9 mouse cellular contexts compared by ENCODE assay signal in the genomic region with DNA sequence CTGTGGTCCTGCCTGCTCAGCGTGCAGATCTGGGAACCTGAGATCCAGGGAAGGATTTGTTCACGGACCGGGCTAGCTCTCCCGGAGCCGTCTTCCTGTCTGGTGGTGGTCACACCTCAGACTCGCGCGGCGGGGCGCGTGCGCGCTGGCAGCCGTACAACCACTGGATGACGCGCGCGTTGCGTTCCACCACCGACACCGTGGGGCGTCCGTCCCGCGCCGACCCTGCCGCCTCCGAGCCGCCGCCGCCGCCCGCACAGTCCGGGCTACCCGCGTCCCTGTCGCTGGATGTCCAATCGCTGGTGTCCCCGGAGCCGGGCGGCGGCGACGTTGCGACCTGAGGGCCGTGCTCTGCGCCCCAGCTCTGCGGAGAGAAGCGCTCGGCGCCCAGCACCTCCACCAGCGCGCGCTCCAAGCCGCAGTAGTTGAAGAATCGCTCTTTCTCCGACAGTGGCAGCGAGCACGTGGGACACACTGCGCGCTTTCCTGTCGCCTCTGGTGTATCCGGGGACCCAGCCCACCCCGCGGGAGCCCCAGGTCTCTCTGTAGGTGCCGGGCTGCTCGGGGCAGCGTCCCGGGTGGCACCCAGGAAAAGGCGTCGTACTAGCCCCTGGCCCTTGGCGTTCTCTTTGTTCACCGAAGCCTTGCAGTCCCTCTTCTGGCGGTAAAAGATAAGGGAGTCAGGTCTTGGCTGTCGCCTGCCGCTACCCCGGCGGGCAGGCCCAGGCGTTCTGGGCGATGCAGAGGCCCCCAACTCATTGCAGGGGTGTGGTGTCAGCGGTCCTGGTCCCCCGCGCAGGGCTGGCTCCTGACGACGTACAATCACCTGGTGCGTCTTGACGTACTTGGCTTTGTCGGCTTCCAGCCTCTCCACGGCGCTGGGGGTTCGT. TPM values are rescaled to one million over a fixed set of nuclear protein-coding genes. Genes with fewer than 3 reads are reported as not detected.
A peak's percentile ranks its signal among the peaks of the same experiment; 100 is the strongest.
DNase-seq lines count a peak whose midpoint lies in the region; ATAC-seq and TF ChIP-seq lines count a peak whose summit lies in the region.
"Had no signal": no experiment of that assay in that cellular context is flagged by ENCODE, and none has a peak within 500 bp of the region (broad histone marks: within the 10 kb centered on the region; RNA-seq: fewer than 3 reads in every experiment).

No protein-coding gene starts in this region.

- under 1% methylated on average over 91 of the region's 91 CpGs for WGBS in forebrain, embryonic 12.5 days
- WGBS in hindbrain, embryonic 16.5 days: 1% methylated on average over 78 of the region's 91 CpGs
- WGBS in liver, embryonic 12.5 days (ENCODE audit: insufficient replicate concordance): under 1% methylated on average over 91 of the region's 91 CpGs
- under 1% methylated on average over 76 of the region's 91 CpGs for WGBS in neural tube, embryonic 15.5 days

- peaks cover 100% of the 10 kb centered on the region for H3K27me3 ChIP-seq in forebrain, embryonic 12.5 days
- H3K27me3 ChIP-seq in hindbrain, embryonic 16.5 days (replicated peaks; ENCODE audit: control insufficient read depth, insufficient read depth, low read length): peaks cover 28% of the 10 kb centered on the region
- peaks cover 100% of the 10 kb centered on the region for H3K27me3 ChIP-seq in liver, embryonic 12.5 days (replicated peaks)
- H3K27me3 ChIP-seq in neural tube, embryonic 15.5 days (replicated peaks): peaks cover 73% of the 10 kb centered on the region

- H3K4me1 ChIP-seq in ES-E14 (ENCODE audit: control insufficient read depth in 2 of 2, insufficient read depth in 2 of 2, low read length in 2 of 2, poor library complexity in 1 of 2): peaks cover 11 to 36% of the 10 kb centered on the region in 2 experiments
- H3K4me1 ChIP-seq in forebrain, embryonic 12.5 days: peaks cover 66% of the 10 kb centered on the region
- H3K4me1 ChIP-seq in hindbrain, embryonic 16.5 days (ENCODE audit: control insufficient read depth, insufficient read depth, low read depth, low read length): peaks cover 30% of the 10 kb centered on the region
- H3K4me1 ChIP-seq in liver, embryonic 12.5 days: peaks cover 60% of the 10 kb centered on the region
- peaks cover 66% of the 10 kb centered on the region for H3K4me1 ChIP-seq in neural tube, embryonic 15.5 days

- H3K9ac ChIP-seq in ES-E14 (ENCODE audit: insufficient read depth, low read depth, low read length, poor library complexity, severe bottlenecking): peak overlapping the region; percentile 75
- H3K9ac ChIP-seq in forebrain, embryonic 12.5 days: peak overlapping the region; percentile 66
- H3K9ac ChIP-seq in hindbrain, embryonic 16.5 days (ENCODE audit: low read depth, low read length): peak overlapping the region; percentile 84
- H3K9ac ChIP-seq in liver, embryonic 12.5 days: peak overlapping the region; percentile 36
- peak overlapping the region; percentile 70 for H3K9ac ChIP-seq in neural tube, embryonic 15.5 days (replicated peaks)

- H3K9me3 ChIP-seq in ES-E14 (ENCODE audit: control insufficient read depth, insufficient read depth, low read depth, low read length): no peaks in the 10 kb centered on the region
- no peaks in the 10 kb centered on the region for H3K9me3 ChIP-seq in forebrain, embryonic 12.5 days
- no peaks in the 10 kb centered on the region for H3K9me3 ChIP-seq in hindbrain, embryonic 16.5 days (ENCODE audit: control insufficient read depth, low read length)
- no peaks in the 10 kb centered on the region for H3K9me3 ChIP-seq in liver, embryonic 12.5 days (replicated peaks)
- no peaks in the 10 kb centered on the region for H3K9me3 ChIP-seq in neural tube, embryonic 15.5 days (replicated peaks)

- no peak for ATAC-seq in forebrain, embryonic 12.5 days (ENCODE audit: low FRiP score)
- ATAC-seq in hindbrain, embryonic 16.5 days: peak; percentile 68
- 0 out of 2 replicates have a peak, but pooled peaks have one; percentile 40 for ATAC-seq in liver, embryonic 12.5 days
- peak; percentile 71 for ATAC-seq in neural tube, embryonic 15.5 days (ENCODE audit: low FRiP score)

- H3K27ac ChIP-seq in ES-E14 (ENCODE audit: insufficient read depth, low read depth, low read length, poor library complexity, severe bottlenecking): no peak overlapping the region
- no peak overlapping the region for H3K27ac ChIP-seq in forebrain, embryonic 12.5 days
- H3K27ac ChIP-seq in hindbrain, embryonic 16.5 days (ENCODE audit: low read depth, low read length): peak overlapping the region; percentile 82
- no peak overlapping the region for H3K27ac ChIP-seq in liver, embryonic 12.5 days
- H3K27ac ChIP-seq in neural tube, embryonic 15.5 days (replicated peaks): peak overlapping the region; percentile 89

- DNase-seq in cerebellum, adult 18-20 months: peak; percentile 18 to 39
- DNase-seq in cerebellum, adult 9-11 months: no peak
- DNase-seq in ES-E14 (ENCODE audit: low read depth, low spot score): no peak
- no peak for DNase-seq in ovary, adult 18-20 months (ENCODE audit: low spot score)

- no peaks in the 10 kb centered on the region for H3K36me3 ChIP-seq in ES-E14 (ENCODE audit: control insufficient read depth, insufficient read depth, low read length, poor library complexity, severe bottlenecking)
- H3K36me3 ChIP-seq in forebrain, embryonic 12.5 days (replicated peaks): no peaks in the 10 kb centered on the region
- H3K36me3 ChIP-seq in hindbrain, embryonic 16.5 days (ENCODE audit: control insufficient read depth, insufficient read depth, low read length): no peaks in the 10 kb centered on the region
- no peaks in the 10 kb centered on the region for H3K36me3 ChIP-seq in liver, embryonic 12.5 days
- no peaks in the 10 kb centered on the region for H3K36me3 ChIP-seq in neural tube, embryonic 15.5 days

- H3K4me2 ChIP-seq in forebrain, embryonic 12.5 days: peak overlapping the region; percentile 84
- H3K4me2 ChIP-seq in hindbrain, embryonic 16.5 days (ENCODE audit: low read length): peak overlapping the region; percentile 84
- H3K4me2 ChIP-seq in liver, embryonic 12.5 days: peak overlapping the region; percentile 71
- H3K4me2 ChIP-seq in neural tube, embryonic 15.5 days: peak overlapping the region; percentile 77

- peak overlapping the region; percentile 56 to 71 for H3K4me3 ChIP-seq in ES-E14 (ENCODE audit: insufficient read depth in 1 of 2, low read depth in 1 of 2, low read length in 2 of 2, poor library complexity in 1 of 2, severe bottlenecking in 1 of 2)
- H3K4me3 ChIP-seq in forebrain, embryonic 12.5 days (replicated peaks): peak overlapping the region; percentile 51
- peak overlapping the region; percentile 62 for H3K4me3 ChIP-seq in hindbrain, embryonic 16.5 days (ENCODE audit: low read length)
- H3K4me3 ChIP-seq in liver, embryonic 12.5 days: peak overlapping the region; percentile 48
- H3K4me3 ChIP-seq in neural tube, embryonic 15.5 days (replicated peaks): peak overlapping the region; percentile 61

- in situ Hi-C loops in ES-E14 (cut with MboI; ENCODE audit: low sequenced_read_pairs in 2 of 2, unreplicated experiment in 2 of 2): no loop called here

TF ChIP-seq in ES-E14, 5 proteins besides CTCF, POLR2A, EP300 and RAD21:
- TF ChIP-seq HCFC1 (IDR thresholded peaks at IDR 0.05; ENCODE audit: borderline replicate concordance, insufficient read depth, low read length) (no peak), CHD2 (IDR thresholded peaks at IDR 0.05; ENCODE audit: low read depth, low read length) (no peak), ZC3H11A (IDR thresholded peaks at IDR 0.05; ENCODE audit: borderline replicate concordance, low read depth, low read length) (no peak), MAFK (IDR thresholded peaks at IDR 0.05; ENCODE audit: insufficient read depth, low read depth, low read length) (no peak), ZNF384 (IDR thresholded peaks at IDR 0.05; ENCODE audit: low read depth, low read length) (no peak)

RNA-seq across cellular contexts. Expression of gene Grrp1, which starts 2.4 kb away (rescaled TPM):
- 1.6 and 2.2 TPM in 2 replicates for total RNA-seq in ES-E14 (2012; rRNA removed)
- 4.1 and 5.2 TPM in 2 replicates for polyA plus RNA-seq in forebrain, embryonic 12.5 days (2016; fragmentation: Nextera tagmentation; extraction: Ambion mirVana)
- polyA plus RNA-seq in hindbrain, embryonic 16.5 days (2015; fragmentation: Nextera tagmentation; extraction: Ambion mirVana): 15.7 and 16.9 TPM in 2 replicates
- polyA plus RNA-seq in liver, embryonic 12.5 days (2016; fragmentation: Nextera tagmentation; extraction: Ambion mirVana): 1.5 and 1.8 TPM in 2 replicates
- polyA plus RNA-seq in neural tube, embryonic 15.5 days (2015; fragmentation: Nextera tagmentation; extraction: Ambion mirVana): 14.2 and 17.0 TPM in 2 replicates

RNA-seq across cellular contexts. Expression of gene Gm30191, which starts 4.8 kb away (rescaled TPM):
- not detected in 2 replicates for total RNA-seq in ES-E14 (2012; rRNA removed)
- not detected in 2 replicates for polyA plus RNA-seq in forebrain, embryonic 12.5 days (2016; fragmentation: Nextera tagmentation; extraction: Ambion mirVana)
- 0.94 and 1.1 TPM in 2 replicates for polyA plus RNA-seq in hindbrain, embryonic 16.5 days (2015; fragmentation: Nextera tagmentation; extraction: Ambion mirVana)
- polyA plus RNA-seq in liver, embryonic 12.5 days (2016; fragmentation: Nextera tagmentation; extraction: Ambion mirVana): not detected in 2 replicates
- polyA plus RNA-seq in neural tube, embryonic 15.5 days (2015; fragmentation: Nextera tagmentation; extraction: Ambion mirVana): not detected in 2 replicates
- polyA plus RNA-seq: frontal cortex, adult 2 months had no signal

RNA-seq across cellular contexts. Expression of gene Zfp593, which starts 6.1 kb away (rescaled TPM):
- 19.8 and 25.2 TPM in 2 replicates for total RNA-seq in ES-E14 (2012; rRNA removed)
- 18.5 and 20.4 TPM in 2 replicates for polyA plus RNA-seq in forebrain, embryonic 12.5 days (2016; fragmentation: Nextera tagmentation; extraction: Ambion mirVana)
- polyA plus RNA-seq in hindbrain, embryonic 16.5 days (2015; fragmentation: Nextera tagmentation; extraction: Ambion mirVana): 13.3 and 14.7 TPM in 2 replicates
- polyA plus RNA-seq in liver, embryonic 12.5 days (2016; fragmentation: Nextera tagmentation; extraction: Ambion mirVana): 15.7 and 16.5 TPM in 2 replicates
- polyA plus RNA-seq in neural tube, embryonic 15.5 days (2015; fragmentation: Nextera tagmentation; extraction: Ambion mirVana): 13.9 and 14.8 TPM in 2 replicates

RNA-seq across cellular contexts. Expression of gene E130218I03Rik, which starts 8.0 kb away (rescaled TPM):
- 1.3 and 1.6 TPM in 2 replicates for total RNA-seq in ES-E14 (2012; rRNA removed)
- polyA plus RNA-seq in forebrain, embryonic 12.5 days (2016; fragmentation: Nextera tagmentation; extraction: Ambion mirVana): 0.52 and 0.74 TPM in 2 replicates
- polyA plus RNA-seq in hindbrain, embryonic 16.5 days (2015; fragmentation: Nextera tagmentation; extraction: Ambion mirVana): 0.50 and 0.60 TPM in 2 replicates
- 0.30 and 0.48 TPM in 2 replicates for polyA plus RNA-seq in liver, embryonic 12.5 days (2016; fragmentation: Nextera tagmentation; extraction: Ambion mirVana)
- polyA plus RNA-seq in neural tube, embryonic 15.5 days (2015; fragmentation: Nextera tagmentation; extraction: Ambion mirVana): 0.42 TPM in 1 of 2 replicates, not detected in the other
- polyA plus RNA-seq: frontal cortex, adult 2 months had no signal

RNA-seq across cellular contexts. Expression of gene Cnksr1, which starts 13.3 kb away (rescaled TPM):
- total RNA-seq in ES-E14 (2012; rRNA removed): 1.7 and 2.7 TPM in 2 replicates
- polyA plus RNA-seq in forebrain, embryonic 12.5 days (2016; fragmentation: Nextera tagmentation; extraction: Ambion mirVana): 0.10 and 0.35 TPM in 2 replicates
- 0.10 and 0.21 TPM in 2 replicates for polyA plus RNA-seq in hindbrain, embryonic 16.5 days (2015; fragmentation: Nextera tagmentation; extraction: Ambion mirVana)
- 0.19 TPM in 1 of 2 replicates, not detected in the other for polyA plus RNA-seq in liver, embryonic 12.5 days (2016; fragmentation: Nextera tagmentation; extraction: Ambion mirVana)
- polyA plus RNA-seq in neural tube, embryonic 15.5 days (2015; fragmentation: Nextera tagmentation; extraction: Ambion mirVana): 0.20 and 1.4 TPM in 2 replicates

Comparison
In these comparisons a context has a peak if more than half of its experiments do, and no peak if none do; other contexts are left out.
1. DNase-seq: peak in cerebellum, adult 18-20 months (2 of 2); none in cerebellum, adult 9-11 months (single experiment), ES-E14 (single experiment) and ovary, adult 18-20 months (single experiment).
2. H3K27ac ChIP-seq: peak in hindbrain, embryonic 16.5 days (single experiment) and neural tube, embryonic 15.5 days (single experiment); none in ES-E14 (single experiment), forebrain, embryonic 12.5 days (single experiment) and liver, embryonic 12.5 days (single experiment).
3. Peak in every context shown above with its lines, with median percentiles within 50 percentile points of each other: H3K4me3 ChIP-seq, H3K9ac ChIP-seq and H3K4me2 ChIP-seq.